Mouse (Mus musculus): Measurements from ENCODE around the gene Tmem246. TPM values are rescaled to one million over a fixed set of nuclear protein-coding genes. Genes with fewer than 3 reads are reported as not detected.

Tmem246 gene
- polyA plus RNA-seq, 1 experiment from 2014 or later, result 25.3 TPM

DNA sequence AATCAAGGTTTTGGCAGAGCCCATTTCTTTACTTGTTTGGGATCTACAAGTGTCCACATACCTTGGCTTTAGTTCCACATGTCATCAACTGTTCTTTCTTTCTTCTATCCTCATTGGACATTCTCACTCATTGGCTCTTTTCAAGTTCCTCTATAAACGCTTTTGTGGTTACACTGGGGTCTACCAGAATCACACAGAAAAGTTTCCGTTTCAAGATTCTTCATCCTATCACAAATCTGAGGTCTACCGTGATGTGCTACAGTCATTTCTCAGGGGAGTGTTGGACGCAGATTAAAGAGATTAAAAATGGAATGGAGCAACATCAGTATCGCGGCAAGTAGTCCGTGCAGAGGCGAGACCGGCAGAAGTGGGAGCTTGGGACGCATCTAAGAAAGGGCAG is 19.2 kb upstream of the Tmem246 start:
- no peak overlapping the region for H3K27ac ChIP-seq
- no peaks in the 10 kb centered on the region for H3K36me3 ChIP-seq
- no peaks in the 10 kb centered on the region for H3K27me3 ChIP-seq
- no peak overlapping the region for H3K9ac ChIP-seq
- 91% methylated on average over 10 of the region's 10 CpGs for WGBS
- no peak overlapping the region for H3K4me3 ChIP-seq
- no peaks in the 10 kb centered on the region for H3K4me1 ChIP-seq
- H3K4me2 ChIP-seq, result no peak overlapping the region
- no peak for ATAC-seq (ENCODE audit: borderline replicate concordance, extremely low read depth, low FRiP score, low TSS enrichment)
- no peaks in the 10 kb centered on the region for H3K9me3 ChIP-seq

DNA sequence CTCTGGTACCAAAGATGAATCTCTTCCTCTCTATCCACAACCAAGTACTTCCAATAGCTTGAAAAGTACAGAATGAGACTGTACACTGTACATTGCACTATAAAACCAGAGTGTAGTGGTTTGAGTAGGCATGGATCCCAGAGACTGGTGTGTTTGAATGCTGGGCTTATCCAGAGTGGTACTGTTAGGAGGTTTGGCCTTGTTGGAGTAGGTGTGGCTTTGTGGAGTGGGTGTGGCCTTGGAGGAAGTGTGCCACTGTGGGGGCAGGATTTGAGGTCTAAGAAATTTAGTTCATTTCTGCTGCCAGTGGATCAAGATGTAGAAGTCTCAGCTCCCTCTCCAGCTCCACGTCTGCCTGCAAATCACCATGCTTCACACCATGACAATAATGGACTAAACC is 7.8 kb upstream of the Tmem246 start:
- Histone ChIP-seq H3K4me2 (no peak overlapping the region), H3K27me3 (no peaks in the 10 kb centered on the region), H3K36me3 (no peaks in the 10 kb centered on the region), H3K9ac (no peak overlapping the region), H3K27ac (no peak overlapping the region), H3K4me3 (no peak overlapping the region), H3K9me3 (no peaks in the 10 kb centered on the region), H3K4me1 (no peaks in the 10 kb centered on the region)
- no peak for ATAC-seq (ENCODE audit: borderline replicate concordance, extremely low read depth, low FRiP score, low TSS enrichment)
- 76% methylated on average over 1 of the region's 1 CpGs for WGBS

- H3K4me2 ChIP-seq, result no peak overlapping the region
- H3K9me3 ChIP-seq, result no peaks in the 10 kb centered on the region
- no peaks in the 10 kb centered on the region for H3K4me1 ChIP-seq
- no peaks in the 10 kb centered on the region for H3K36me3 ChIP-seq
- ATAC-seq (ENCODE audit: borderline replicate concordance, extremely low read depth, low FRiP score, low TSS enrichment), result no peak
- no peaks in the 10 kb centered on the region for H3K27me3 ChIP-seq
- WGBS, result 80% methylated on average over 5 of the region's 5 CpGs
- no peak overlapping the region for H3K27ac ChIP-seq
- no peak overlapping the region for H3K9ac ChIP-seq
- H3K4me3 ChIP-seq, result no peak overlapping the region
These were observed 6.9 kb upstream of the Tmem246 start for GRCm38 (mm10) chr4:49604616-49605015.

DNA sequence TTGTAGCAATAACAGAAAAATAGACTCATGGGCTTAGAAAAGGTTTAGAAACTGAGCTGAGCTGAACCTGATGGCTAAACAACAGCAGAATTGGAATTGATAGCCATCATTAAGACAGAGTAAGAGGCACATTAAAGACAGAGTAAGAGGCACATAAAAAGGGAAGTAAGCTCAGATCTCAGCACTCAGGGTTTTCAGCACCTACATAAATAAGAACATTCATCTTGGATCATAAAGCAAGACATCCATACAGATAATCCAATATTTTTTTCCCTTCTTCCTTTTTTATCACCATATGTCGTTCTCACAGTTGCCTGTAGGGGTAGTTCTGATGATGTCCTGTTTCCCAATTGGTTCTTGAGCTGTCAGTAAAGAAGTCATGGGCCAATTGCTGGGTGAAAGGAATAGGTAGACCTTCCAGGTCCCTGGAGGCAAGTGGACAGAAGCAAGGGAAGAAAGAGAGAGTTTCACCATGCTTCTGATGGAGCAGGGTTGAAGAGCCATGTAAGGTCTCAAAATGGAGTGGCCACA is 6.4 kb upstream of the Tmem246 start:
- no peak overlapping the region for H3K27ac ChIP-seq
- no peak overlapping the region for H3K4me2 ChIP-seq
- H3K9ac ChIP-seq, result no peak overlapping the region
- ATAC-seq (ENCODE audit: borderline replicate concordance, extremely low read depth, low FRiP score, low TSS enrichment), result no peak
- H3K36me3 ChIP-seq, result no peaks in the 10 kb centered on the region
- no peaks in the 10 kb centered on the region for H3K27me3 ChIP-seq
- H3K9me3 ChIP-seq, result no peaks in the 10 kb centered on the region
- H3K4me3 ChIP-seq, result no peak overlapping the region
- 58% methylated on average over 1 of the region's 1 CpGs for WGBS
- H3K4me1 ChIP-seq, result no peaks in the 10 kb centered on the region

DNA sequence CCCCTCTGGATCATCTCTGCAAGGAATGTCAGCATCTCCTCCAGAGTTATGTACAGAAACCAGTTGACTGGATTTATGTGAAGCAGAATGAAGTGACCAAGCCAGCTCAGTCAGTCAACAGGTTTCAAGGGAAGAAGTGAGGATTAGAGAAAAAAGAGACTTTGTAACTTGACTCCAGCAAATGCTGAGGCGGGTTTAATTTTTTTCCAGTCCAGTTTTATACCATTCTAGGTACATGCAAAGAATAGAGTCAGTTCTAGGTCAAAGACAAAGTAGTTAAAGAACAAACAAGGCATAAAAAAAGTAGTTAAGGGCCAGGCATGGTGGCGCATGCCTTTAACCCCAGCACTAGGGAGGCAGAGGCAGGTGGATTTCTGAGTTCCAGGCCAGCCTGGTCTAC is 5.5 kb upstream of the Tmem246 start:
- Histone ChIP-seq H3K36me3 (no peaks in the 10 kb centered on the region), H3K4me1 (peaks cover under 1% of the 10 kb centered on the region; the same call in 1 of the 2 replicates), H3K27ac (no peak overlapping the region), H3K9ac (no peak overlapping the region), H3K9me3 (no peaks in the 10 kb centered on the region), H3K4me3 (no peak overlapping the region), H3K4me2 (no peak overlapping the region), H3K27me3 (no peaks in the 10 kb centered on the region)
- ATAC-seq (ENCODE audit: borderline replicate concordance, extremely low read depth, low FRiP score, low TSS enrichment), result no peak
- WGBS, result 73% methylated on average over 2 of the region's 2 CpGs

- Histone ChIP-seq H3K9ac (peak overlapping the region; percentile 71), H3K9me3 (no peaks in the 10 kb centered on the region), H3K4me3 (peak overlapping the region; percentile 75), H3K36me3 (no peaks in the 10 kb centered on the region), H3K4me1 (peaks cover 6% of the 10 kb centered on the region; the same call in 1 of the 2 replicates), H3K27me3 (no peaks in the 10 kb centered on the region), H3K27ac (peak overlapping the region; percentile 94), H3K4me2 (peak overlapping the region; percentile 78)
- 2% methylated on average over 20 of the region's 20 CpGs for WGBS
- no peak for ATAC-seq (ENCODE audit: borderline replicate concordance, extremely low read depth, low FRiP score, low TSS enrichment)
These were observed 862 bp downstream of the Tmem246 start for GRCm38 (mm10) chr4:49596846-49597182.

DNA sequence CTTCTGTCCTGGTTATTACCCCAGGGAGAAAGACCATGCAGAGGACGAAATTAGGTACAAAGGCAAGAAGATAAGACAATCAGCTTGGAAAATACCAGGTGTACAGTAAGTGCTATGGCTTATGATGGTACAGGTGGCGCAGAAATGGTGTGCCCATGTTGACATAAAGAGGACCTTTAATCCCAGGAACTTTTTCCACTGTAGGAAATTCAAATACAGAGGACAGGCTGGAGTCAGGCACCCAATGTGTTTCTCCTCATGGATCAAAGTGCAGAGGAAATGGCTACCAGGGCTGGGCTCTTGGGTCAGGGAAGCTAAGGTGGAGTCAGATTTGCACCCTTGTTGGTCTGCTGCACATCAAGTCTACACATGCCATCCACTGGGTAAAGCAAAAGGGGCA is 7.5 kb downstream of the Tmem246 start:
- no peak overlapping the region for H3K27ac ChIP-seq
- H3K9ac ChIP-seq, result no peak overlapping the region
- no peak overlapping the region for H3K4me2 ChIP-seq
- peaks cover 3% of the 10 kb centered on the region; the same call in 1 of the 2 replicates for H3K36me3 ChIP-seq
- WGBS, result 74% methylated on average over 2 of the region's 2 CpGs
- H3K27me3 ChIP-seq, result no peaks in the 10 kb centered on the region
- no peak for ATAC-seq (ENCODE audit: borderline replicate concordance, extremely low read depth, low FRiP score, low TSS enrichment)
- H3K4me1 ChIP-seq, result peaks cover 5% of the 10 kb centered on the region; the same call in 1 of the 2 replicates
- H3K4me3 ChIP-seq, result no peak overlapping the region
- no peaks in the 10 kb centered on the region for H3K9me3 ChIP-seq

DNA sequence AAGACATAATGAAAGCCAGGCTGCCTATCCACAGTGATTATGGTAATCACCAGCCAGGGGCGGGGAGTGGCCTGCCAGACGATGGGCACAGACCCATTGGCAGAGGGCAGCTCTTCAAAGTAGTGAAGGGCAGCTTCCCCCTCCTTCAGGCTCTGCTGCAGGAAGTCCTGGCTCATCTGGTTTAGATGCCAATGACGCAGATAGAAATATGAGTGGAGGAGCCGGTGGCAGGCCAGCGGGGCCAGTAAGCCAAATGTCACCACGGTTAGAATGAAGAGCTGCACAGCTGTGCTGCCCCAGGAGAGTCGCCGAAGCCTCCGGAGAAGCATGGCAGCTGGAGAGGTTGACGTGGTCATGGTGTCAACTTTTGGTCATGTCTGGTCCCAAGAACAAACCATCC is 10.9 kb downstream of the Tmem246 start:
- Histone ChIP-seq H3K4me2 (no peak overlapping the region), H3K9ac (no peak overlapping the region), H3K36me3 (peaks cover 3% of the 10 kb centered on the region; the same call in 1 of the 2 replicates), H3K9me3 (no peaks in the 10 kb centered on the region), H3K27ac (no peak overlapping the region), H3K4me1 (peaks cover 26% of the 10 kb centered on the region), H3K4me3 (no peak overlapping the region), H3K27me3 (no peaks in the 10 kb centered on the region)
- WGBS, result 83% methylated on average over 10 of the region's 10 CpGs
- ATAC-seq (ENCODE audit: borderline replicate concordance, extremely low read depth, low FRiP score, low TSS enrichment), result no peak

- ATAC-seq (ENCODE audit: borderline replicate concordance, extremely low read depth, low FRiP score, low TSS enrichment), result peak; percentile 57
- Histone ChIP-seq H3K4me1 (peaks cover 26% of the 10 kb centered on the region), H3K4me3 (no peak overlapping the region), H3K4me2 (no peak overlapping the region), H3K36me3 (peaks cover 3% of the 10 kb centered on the region; the same call in 1 of the 2 replicates), H3K9me3 (no peaks in the 10 kb centered on the region), H3K27me3 (no peaks in the 10 kb centered on the region), H3K27ac (peak overlapping the region; percentile 72), H3K9ac (no peak overlapping the region)
- 59% methylated on average over 7 of the region's 7 CpGs for WGBS
These were observed 12.1 kb downstream of the Tmem246 start for GRCm38 (mm10) chr4:49585524-49586101.

GRCm38 (mm10) chr4:49583965-49584831 is 13.5 kb downstream of the Tmem246 start:
- Histone ChIP-seq H3K9me3 (no peaks in the 10 kb centered on the region), H3K9ac (no peak overlapping the region), H3K4me3 (no peak overlapping the region), H3K4me2 (no peak overlapping the region), H3K27me3 (no peaks in the 10 kb centered on the region), H3K4me1 (peaks cover 26% of the 10 kb centered on the region), H3K36me3 (peaks cover 3% of the 10 kb centered on the region; the same call in 1 of the 2 replicates), H3K27ac (peak overlapping the region; percentile 72)
- peak; percentile 46; the same call in 1 of the 2 replicates for ATAC-seq (ENCODE audit: borderline replicate concordance, extremely low read depth, low FRiP score, low TSS enrichment)
- 24% methylated on average over 14 of the region's 14 CpGs for WGBS

GRCm38 (mm10) chr4:49581256-49581655 is 16.4 kb downstream of the Tmem246 start:
- Histone ChIP-seq H3K4me2 (no peak overlapping the region), H3K4me3 (no peak overlapping the region), H3K36me3 (peaks cover under 1% of the 10 kb centered on the region; the same call in 1 of the 2 replicates), H3K27me3 (no peaks in the 10 kb centered on the region), H3K4me1 (peaks cover 26% of the 10 kb centered on the region), H3K9me3 (no peaks in the 10 kb centered on the region), H3K9ac (no peak overlapping the region), H3K27ac (no peak overlapping the region)
- no peak for ATAC-seq (ENCODE audit: borderline replicate concordance, extremely low read depth, low FRiP score, low TSS enrichment)
- 67% methylated on average over 4 of the region's 4 CpGs for WGBS

- 66% methylated on average over 4 of the region's 4 CpGs for WGBS
- ATAC-seq (ENCODE audit: borderline replicate concordance, extremely low read depth, low FRiP score, low TSS enrichment), result no peak
- H3K4me1 ChIP-seq, result no peaks in the 10 kb centered on the region
- no peak overlapping the region for H3K4me3 ChIP-seq
- H3K9ac ChIP-seq, result no peak overlapping the region
- H3K4me2 ChIP-seq, result no peak overlapping the region
- H3K27me3 ChIP-seq, result no peaks in the 10 kb centered on the region
- no peaks in the 10 kb centered on the region for H3K9me3 ChIP-seq
- H3K27ac ChIP-seq, result no peak overlapping the region
- H3K36me3 ChIP-seq, result no peaks in the 10 kb centered on the region
These were observed 25.5 kb downstream of the Tmem246 start for GRCm38 (mm10) chr4:49572194-49572593.

Data from lung, embryonic 15.5 days (tissue).